Mouse (Mus musculus) adrenal gland, postnatal 10 days (tissue): Measurements from ENCODE around the gene Urb2. TPM values are rescaled to one million over a fixed set of nuclear protein-coding genes. Genes with fewer than 3 reads are reported as not detected.
"Not testable (repeated sequence)": the region's sequence is repeated elsewhere in the genome, so short reads cannot be mapped to it uniquely, and the experiment has no call there.

Experiments used
- DNase-seq: peaks from one replicate; pipeline ENCODE4 v3.0.0; 2021; ENCODE audit warnings: mixed read lengths
- long read RNA-seq, 2 experiments: library from polyadenylated mRNA; stranded (forward); transcript quantifications; one replicate each; pipeline ENCODE4 v2.0.0; 2021
- total RNA-seq, 2 experiments: library from RNA; stranded (reverse); gene quantifications; 2 replicates each; pipeline ENCODE4 v1.2.3; 2021

Urb2 gene
- total RNA-seq = 10 to 100 TPM; 10.5 to 12.3 TPM
- long read RNA-seq, experiment 1, partial matches to known transcripts = 3 of 6 reads
- long read RNA-seq, experiment 1, other reads (novel, unspliced or antisense) = 3 of 6 reads
- long read RNA-seq, experiment 2, partial matches to known transcripts = 1 of 3 reads
- long read RNA-seq, experiment 2, other reads (novel, unspliced or antisense) = 2 of 3 reads

DNA sequence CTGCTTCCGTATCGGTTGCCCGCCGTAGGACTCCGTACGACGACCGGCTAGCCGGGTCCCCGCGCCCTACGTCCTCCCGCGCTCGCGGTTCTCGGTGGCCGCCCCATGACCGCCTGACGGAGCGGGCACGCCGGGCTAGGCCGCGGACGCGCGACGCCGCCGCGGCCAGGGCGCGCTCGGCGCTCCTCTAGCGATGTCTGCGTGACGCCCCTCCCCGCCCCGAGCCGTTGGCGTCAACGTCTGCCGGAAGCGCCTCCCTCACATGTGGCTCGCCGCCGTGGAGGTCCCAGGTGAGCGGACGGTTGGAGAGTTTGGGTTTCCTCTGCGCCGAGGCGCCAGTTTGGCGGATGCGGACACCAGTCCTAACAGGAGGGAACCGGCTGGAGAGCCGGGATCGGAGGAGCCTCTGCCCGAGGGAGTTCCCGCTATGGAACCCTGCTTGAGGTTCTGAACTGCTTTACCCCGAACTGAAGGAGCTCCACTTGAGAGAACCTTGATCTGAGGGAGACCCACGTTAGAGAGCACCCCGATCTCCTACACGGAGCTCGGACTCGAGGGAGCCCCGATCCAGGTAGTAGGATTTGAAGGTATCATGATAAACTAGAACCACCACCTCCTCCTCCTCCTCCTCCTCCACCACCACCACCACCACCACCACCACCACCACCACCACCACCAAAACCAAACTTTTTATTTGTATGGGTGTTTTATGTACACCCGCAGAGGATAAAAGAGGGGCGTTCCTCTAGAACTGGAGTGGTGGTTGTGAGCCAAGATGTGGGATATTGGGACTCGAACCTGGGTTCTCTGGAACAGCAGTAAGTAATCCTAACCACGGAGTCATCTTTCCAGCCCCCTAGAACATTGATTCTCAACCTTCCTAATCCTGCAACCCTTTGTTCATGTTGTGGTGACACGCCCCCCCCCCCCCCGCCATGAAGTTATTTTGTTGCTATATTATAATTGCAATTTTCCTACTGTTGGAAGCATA lies at the start of gene Urb2, which contains the start of gene Taf5l:
Gene Urb2, plus strand, starts transcription at position 272 of the 991 bp plus-strand sequence.
Gene Taf5l, minus strand, starts transcription at position 161 of the 991 bp plus-strand sequence.
- peak; percentile 97 for DNase-seq

- no peak for DNase-seq
These were observed 47.8 kb upstream of the Urb2 start for GRCm38 (mm10) chr8:123973495-123973894.

DNA sequence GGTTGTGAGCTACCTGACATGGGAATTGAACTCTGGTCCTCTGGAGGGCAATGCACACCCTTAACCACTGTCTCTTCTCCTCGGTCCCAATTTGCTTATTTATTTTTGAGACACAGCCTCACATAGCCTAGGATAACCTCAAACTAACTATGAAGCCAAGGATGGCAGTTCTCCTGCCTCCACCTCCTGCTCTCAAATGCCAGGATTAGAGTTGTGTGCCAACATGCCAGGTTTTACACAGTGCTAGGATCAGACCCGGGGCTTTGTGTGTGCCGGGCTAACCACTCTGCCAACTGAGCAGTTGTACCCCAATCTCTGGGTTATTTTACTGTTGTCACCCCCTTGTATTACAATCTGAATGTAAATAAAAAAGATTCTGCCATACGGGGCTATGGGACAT lies 43.8 kb upstream of the Urb2 start:
- DNase-seq = no peak

DNA sequence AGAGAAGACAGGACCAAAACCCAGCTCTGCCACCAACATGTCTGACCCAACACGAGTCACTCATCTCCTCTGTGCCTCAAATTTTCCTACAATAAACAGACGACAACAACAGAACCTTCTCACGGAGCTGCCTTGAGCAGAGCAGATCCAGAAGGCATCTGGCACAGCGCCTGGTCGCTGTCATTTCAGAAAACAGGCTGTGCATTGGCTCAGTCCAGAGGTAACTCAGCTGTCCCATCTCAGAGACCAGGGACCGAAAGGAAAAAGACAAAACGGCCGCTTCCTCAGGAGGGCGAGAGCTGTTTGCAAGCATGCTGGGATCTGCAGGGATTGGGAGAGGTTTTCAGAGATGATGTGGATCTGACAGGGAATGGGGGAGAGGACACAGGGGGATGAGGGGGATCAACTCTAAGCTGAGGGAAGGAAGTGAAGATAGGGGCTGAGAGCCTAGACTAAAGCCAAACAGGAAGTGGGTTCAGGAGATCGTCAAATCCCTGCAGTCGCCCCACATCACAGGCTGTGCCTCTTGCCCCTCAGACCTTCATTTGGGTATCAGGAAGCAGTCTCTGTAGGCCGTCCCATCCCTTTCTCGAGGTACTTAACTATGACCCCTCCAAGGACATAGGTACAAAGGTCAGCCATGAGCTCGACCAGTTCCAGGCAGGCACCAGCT lies 43.0 kb upstream of the Urb2 start:
- DNase-seq = peak; percentile 56

DNA sequence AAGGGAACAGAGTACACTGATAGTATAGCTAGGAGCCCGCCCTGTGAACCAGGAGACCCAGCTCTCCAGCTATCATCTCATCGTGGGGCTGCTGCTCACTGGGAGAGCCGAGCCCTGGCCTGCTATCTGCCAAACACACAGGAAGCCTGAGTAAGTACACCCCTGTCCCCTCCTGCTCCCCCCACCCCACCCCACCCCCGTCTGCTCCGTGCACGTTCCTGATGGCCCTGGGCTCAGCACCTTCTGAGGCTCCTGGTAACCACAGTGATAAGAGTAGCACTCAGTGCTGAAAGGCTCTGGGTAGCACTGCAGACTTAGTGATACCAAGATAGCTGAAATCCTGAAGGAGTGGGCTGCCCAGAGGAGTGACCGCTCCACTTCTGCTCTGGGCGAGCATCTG lies 42.4 kb upstream of the Urb2 start:
- DNase-seq = no peak

DNA sequence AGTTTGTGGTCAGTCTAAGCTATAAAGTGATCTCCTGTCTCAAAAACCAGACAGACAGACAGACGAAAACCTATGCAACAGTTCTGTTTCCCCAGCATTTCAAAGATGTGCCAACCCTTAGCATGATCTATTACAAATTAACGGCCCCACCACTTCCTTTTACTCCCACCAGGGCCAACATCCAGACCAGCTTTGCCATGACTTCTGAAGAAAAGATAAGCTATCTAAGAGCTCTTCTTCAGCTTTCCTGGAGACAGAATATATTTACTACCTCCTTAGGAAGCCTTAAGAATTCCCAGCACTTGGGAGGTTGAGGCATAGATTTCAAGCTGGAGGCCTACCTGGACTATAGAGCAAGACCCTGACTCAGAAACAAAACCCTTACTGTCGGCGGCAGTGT lies 41.1 kb upstream of the Urb2 start:
- no peak for DNase-seq

DNA sequence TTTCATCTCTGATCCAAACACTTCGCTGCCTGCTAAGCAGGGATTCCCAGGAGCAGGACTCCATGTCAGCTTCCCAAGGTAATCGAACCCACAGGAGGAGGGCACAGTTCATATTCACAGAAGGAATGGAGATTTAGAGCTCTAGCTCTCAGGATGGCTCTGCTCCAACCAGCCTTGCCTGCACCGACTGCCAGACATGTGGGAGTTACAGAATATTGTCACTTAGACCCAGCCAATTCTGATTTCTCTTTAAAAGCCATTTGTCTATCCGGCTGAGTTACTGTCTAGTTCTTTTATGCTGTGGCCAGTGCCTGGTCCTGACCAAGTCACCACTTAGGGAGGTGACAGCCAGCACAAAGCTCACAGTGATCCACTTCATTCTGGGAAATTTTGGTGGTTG lies 39.6 kb upstream of the Urb2 start:
- peak; percentile 22 for DNase-seq

- peak; percentile 35 for DNase-seq
These were observed 39.0 kb upstream of the Urb2 start for GRCm38 (mm10) chr8:123982291-123982793.

DNA sequence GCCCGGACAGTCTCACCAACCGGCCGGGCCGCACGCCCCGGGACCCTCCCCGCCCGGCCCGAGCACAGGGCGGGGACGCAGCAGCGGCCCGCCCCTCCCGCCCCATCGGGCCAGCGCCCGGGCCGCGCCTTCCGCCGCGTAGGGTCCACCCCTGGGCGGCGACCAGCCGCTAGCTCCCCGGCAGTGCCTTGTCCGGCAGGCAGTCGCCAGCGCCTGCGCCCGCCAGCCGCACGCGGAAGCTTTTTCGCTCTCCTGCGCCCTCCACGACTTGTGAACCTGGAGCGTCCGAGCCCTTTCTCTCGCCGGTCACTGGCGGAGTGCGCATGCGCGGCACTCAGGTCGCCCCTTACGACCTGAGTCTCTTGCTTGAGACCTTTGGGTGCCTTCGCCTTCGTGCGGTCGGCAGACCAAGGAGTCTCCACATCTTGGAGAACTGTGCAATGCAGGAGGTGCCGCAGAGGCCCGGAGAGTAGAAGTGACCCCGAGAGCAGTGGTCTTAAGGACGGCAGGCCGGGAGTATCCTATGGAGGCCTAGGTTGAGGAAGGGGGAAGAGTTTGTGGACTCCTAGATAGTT lies 38.4 kb upstream of the Urb2 start, which contains the start of gene Abcb10:
Gene Abcb10, minus strand, starts transcription at position 297 of the 575 bp plus-strand sequence.
- DNase-seq = peak; percentile 95

DNA sequence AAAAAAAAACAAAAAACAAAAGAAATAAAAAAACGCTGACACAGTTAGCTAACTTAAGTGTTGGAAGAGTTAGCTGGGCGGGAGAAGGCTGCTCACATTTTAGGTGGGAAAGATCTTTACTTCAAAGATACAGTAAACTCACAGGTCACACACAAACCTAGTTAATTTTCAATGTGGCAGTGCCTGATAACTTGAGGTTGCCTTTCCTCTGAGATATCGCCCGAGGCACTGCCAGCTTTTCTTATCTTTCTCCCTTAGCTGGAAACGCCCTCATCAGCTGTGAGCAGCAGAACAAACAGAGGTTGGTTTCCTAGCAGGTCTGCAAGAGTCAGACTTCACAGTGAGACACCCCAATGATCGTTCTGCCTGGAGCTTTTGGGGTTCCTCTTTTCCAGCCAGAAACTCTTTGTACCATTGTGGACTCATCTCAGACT lies 32.7 kb upstream of the Urb2 start:
- DNase-seq = no peak

DNA sequence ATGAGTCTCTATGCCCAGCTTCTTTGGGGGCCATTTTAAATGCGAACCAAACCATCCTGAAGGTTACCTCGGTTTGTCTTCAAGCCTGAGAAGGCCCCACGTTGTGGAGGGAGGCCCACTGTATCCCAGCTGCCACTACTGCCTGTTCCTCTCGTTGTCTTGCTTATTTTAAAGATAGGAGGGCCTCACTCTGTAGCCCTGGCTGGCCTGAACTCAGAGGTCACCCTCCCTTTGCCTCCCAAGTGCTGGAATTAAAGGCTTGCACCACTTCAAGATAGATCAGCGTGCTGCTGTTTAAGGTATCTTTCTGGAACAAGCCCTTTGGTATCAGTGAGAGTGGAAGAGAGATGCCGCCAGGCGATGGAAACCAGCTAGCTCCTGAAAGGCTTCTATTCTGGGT lies 32.2 kb upstream of the Urb2 start:
- no peak for DNase-seq

GRCm38 (mm10) chr8:123990277-123991049 lies 30.8 kb upstream of the Urb2 start:
- no peak for DNase-seq

GRCm38 (mm10) chr8:123992587-123992986 lies 28.7 kb upstream of the Urb2 start:
- DNase-seq = no peak

DNA sequence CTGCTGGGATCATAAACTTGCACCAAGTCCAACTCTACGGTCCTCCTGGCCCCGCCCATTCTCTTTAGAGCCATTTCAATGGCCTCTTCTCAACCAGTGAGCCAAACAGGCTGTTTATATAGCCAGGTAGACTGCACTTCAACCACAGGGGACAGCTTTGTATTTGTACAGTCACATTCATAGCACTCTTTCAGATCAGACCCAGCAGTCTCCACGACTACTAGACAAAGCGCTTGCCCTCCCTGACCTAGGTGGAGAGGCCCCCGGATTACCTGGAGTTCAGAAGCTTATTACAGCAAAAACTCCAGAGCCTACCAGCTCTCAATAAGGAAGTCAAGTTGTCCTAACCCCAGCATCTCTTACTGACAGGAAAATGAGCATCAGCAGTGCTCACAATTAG lies 27.7 kb upstream of the Urb2 start:
- DNase-seq = no peak

DNA sequence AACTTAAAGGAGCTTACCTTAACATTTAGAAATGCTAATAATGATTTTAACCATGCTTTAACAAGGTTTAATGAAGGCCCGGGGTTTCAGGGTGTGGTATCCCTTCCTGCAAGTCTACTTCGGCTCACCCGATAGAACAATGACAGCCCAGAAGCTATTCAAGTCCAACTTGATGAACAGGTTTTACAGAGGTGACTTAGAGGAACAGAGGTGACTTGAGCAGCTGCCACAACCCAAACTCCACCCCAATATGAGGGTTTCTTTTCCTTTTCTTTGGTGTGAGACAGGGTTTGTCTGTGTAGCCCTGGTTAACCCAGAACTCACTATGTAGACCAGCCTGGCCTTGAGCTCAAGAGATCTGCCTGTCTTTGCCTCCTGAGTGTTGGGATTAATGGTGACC lies 27.3 kb upstream of the Urb2 start:
- DNase-seq = no peak

DNA sequence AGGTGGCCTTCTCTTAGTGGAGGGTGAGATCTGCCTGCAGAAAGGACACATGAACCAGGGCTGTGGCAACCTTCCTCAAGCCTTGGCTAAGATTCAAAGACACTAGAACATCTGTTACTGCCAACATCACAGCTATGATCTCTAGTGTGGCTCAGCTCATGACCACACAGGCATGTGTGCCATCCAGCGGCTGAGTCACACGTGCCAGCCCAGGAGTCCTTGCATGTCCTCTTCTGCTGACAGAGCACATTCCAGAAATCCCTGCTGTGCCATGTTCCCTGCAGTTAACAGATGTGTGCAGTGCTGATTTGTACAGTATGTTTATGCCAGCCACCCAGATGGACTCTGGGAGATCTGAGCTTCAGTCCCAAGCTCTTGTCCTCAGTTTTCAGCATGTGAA lies 21.7 kb upstream of the Urb2 start:
- peak; percentile 55 for DNase-seq

DNA sequence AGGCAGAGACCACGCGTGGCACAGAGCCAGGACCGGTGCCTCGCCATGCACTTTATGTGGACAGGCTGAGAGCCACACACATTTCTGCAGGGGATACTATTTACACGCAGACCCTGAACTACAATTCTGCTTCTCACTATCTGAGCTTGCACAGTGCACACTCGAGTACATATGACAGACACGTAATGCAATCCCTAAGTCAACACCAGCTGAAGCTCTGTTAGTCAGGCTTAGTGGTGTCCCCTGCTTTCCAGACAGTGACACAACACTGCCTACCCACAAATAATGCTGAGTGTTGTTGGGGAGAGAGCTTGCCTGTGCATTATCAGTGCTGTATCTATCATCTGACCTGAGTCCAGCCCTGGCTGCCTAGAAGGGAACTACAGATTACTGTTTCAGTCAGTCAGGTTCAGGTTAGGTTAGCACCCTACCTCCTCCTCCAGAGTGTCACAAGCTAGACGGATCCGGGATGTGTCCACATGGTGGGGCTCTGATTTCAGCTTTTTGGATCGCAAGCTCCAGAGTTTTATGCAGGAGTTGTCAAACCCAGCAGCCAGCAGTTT lies 18.7 kb upstream of the Urb2 start:
- DNase-seq = no peak

DNA sequence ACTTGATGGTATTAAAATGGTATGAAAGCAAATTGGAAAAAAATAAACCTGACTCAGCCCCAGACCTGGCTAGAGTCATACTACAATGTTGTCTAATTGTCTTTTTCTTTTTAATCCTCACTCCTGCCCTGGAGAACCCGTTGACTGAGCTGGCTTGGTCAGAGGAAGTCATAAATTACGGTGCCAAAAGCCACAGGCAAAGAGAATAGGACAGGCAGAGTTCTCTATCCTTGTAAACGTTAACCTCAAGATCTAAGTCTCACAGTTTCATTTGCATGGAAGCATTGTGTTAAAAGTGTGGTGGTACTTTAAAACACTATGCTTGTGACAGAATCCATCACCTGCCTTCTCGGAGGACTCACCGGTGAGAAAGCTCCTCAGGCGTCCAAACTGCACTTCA lies 13.5 kb upstream of the Urb2 start:
- no peak for DNase-seq

- DNase-seq = no peak
These were observed 9.7 kb upstream of the Urb2 start for GRCm38 (mm10) chr8:124011580-124011979.

DNA sequence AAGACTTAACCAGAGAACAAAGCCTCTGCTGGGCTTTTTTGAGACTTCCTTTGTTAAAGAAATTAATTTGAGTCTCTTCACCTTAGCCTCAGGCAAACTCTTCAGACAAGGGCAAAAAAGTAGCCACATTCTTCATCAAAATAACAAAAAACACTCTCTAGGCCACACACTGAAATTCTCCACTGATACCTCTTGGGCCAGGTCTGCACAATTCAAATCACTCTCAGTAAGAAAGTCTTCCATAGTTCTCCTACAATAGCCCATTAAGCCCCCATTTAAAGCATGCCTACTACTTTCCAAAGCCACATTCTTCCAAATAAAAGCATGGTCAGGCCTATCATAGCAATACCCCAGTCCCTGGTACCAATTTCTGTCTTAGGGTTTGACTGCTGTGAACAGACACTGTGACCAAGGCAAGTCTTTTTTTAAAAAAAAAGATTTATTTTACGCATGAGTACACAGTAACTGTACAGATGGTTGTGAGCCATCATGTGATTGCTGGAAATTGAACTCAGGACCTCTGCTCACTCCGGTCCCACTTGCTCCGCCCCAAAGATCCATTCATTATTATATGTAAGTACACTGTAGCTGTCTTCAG lies 9.2 kb upstream of the Urb2 start:
- no peak for DNase-seq

- DNase-seq = not testable (repeated sequence)
These were observed 7.0 kb upstream of the Urb2 start for GRCm38 (mm10) chr8:124014299-124014698.
